Mouse (Mus musculus): ENCODE results near the gene 1700037C18Rik. TPM values are rescaled to one million over a fixed set of nuclear protein-coding genes. Genes with fewer than 3 reads are reported as not detected.

Gene 1700037C18Rik
- polyA plus RNA-seq, 1 experiment from 2014 or later, result 5.1 TPM

- H3K36me3 ChIP-seq (ENCODE audit: control insufficient read depth, insufficient read depth, low read length), result no peaks in the 10 kb centered on the region; the same call in 1 of the 2 replicates
- H3K4me1 ChIP-seq (ENCODE audit: control insufficient read depth, insufficient read depth, low read length), result no peaks in the 10 kb centered on the region
- no peak overlapping the region for H3K4me3 ChIP-seq (ENCODE audit: low read depth, low read length)
- WGBS, result 62% methylated on average over 3 of the region's 3 CpGs
- no peaks in the 10 kb centered on the region for H3K27me3 ChIP-seq (ENCODE audit: control insufficient read depth, insufficient read depth, low read length)
- no peak overlapping the region for H3K27ac ChIP-seq (replicated peaks; ENCODE audit: low read depth, low read length)
- no peaks in the 10 kb centered on the region for H3K9me3 ChIP-seq (ENCODE audit: control insufficient read depth, low read length)
- H3K9ac ChIP-seq (ENCODE audit: low read length), result no peak overlapping the region
- DNase-seq (ENCODE audit: low spot score) (no peak), ATAC-seq (ENCODE audit: insufficient number of reproducible peaks, low FRiP score, low TSS enrichment, low read depth) (no peak)
- no peak overlapping the region for H3K4me2 ChIP-seq (ENCODE audit: low read depth, severe bottlenecking)
Measured at GRCm38 (mm10) chr16:3893739-3894138, 14.8 kb downstream of the 1700037C18Rik start.

DNA sequence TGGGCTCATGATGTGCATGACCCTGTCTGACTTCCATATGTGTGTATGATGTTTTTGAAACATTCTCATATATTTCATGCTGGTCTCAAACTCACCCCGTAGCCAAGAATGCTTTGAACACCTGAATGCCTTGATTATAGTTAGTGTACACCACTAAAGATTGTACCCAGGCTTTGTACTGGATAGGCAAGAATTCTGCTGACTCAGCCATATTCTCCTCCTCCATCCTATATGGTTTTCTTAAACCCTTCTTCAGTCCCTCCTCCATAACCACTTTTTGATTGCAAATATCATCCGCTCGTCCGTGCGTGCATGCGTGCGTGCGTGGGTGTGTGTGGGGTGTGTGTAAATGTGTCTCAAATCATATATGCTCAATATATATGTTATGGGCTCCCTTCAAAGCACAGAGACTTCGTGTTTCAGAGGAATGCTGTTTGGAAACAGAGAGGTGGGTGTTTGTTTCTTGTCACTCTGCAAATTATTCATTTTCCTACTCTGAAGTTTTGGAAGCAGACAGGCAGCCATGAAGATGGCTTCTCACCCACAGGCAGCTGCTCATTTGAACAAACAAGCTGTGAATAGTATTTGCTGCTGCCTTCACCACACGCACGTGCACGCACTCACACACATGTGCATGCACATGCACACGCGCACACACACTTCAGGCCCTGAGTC lies 16.7 kb downstream of the 1700037C18Rik start:
- 94% methylated on average over 14 of the region's 14 CpGs for WGBS
- no peak for DNase-seq (ENCODE audit: low spot score)
- H3K9ac ChIP-seq (ENCODE audit: low read length), result no peak overlapping the region

GRCm38 (mm10) chr16:3885065-3885670 lies 23.3 kb downstream of the 1700037C18Rik start:
- no peaks in the 10 kb centered on the region for H3K9me3 ChIP-seq (ENCODE audit: control insufficient read depth, low read length)
- no peaks in the 10 kb centered on the region for H3K27me3 ChIP-seq (ENCODE audit: control insufficient read depth, insufficient read depth, low read length)
- no peaks in the 10 kb centered on the region for H3K36me3 ChIP-seq (ENCODE audit: control insufficient read depth, insufficient read depth, low read length)
- peak overlapping the region; percentile 52; the same call in 1 of the 2 replicates for H3K27ac ChIP-seq (replicated peaks; ENCODE audit: low read depth, low read length)
- DNase-seq (ENCODE audit: low spot score) (no peak), ATAC-seq (ENCODE audit: insufficient number of reproducible peaks, low FRiP score, low TSS enrichment, low read depth) (peak; percentile 10; the same call in 1 of the 2 replicates)
- H3K4me1 ChIP-seq (ENCODE audit: control insufficient read depth, insufficient read depth, low read length), result peaks cover 5% of the 10 kb centered on the region; the same call in 1 of the 2 replicates
- H3K4me3 ChIP-seq (ENCODE audit: low read depth, low read length), result peak overlapping the region; percentile 84
- WGBS, result 3% methylated on average over 10 of the region's 10 CpGs
- H3K9ac ChIP-seq (ENCODE audit: low read length), result peak overlapping the region; percentile 82
- H3K4me2 ChIP-seq (ENCODE audit: low read depth, severe bottlenecking), result peak overlapping the region; percentile 71

More for the DNA sequence above, 16.7 kb downstream of the 1700037C18Rik start:
- Histone ChIP-seq H3K27me3 (ENCODE audit: control insufficient read depth, insufficient read depth, low read length) (no peaks in the 10 kb centered on the region), H3K27ac (replicated peaks; ENCODE audit: low read depth, low read length) (no peak overlapping the region), H3K4me1 (ENCODE audit: control insufficient read depth, insufficient read depth, low read length) (no peaks in the 10 kb centered on the region), H3K4me3 (ENCODE audit: low read depth, low read length) (no peak overlapping the region), H3K36me3 (ENCODE audit: control insufficient read depth, insufficient read depth, low read length) (no peaks in the 10 kb centered on the region), H3K9me3 (ENCODE audit: control insufficient read depth, low read length) (no peaks in the 10 kb centered on the region), H3K4me2 (ENCODE audit: low read depth, severe bottlenecking) (no peak overlapping the region)
- no peak for ATAC-seq (ENCODE audit: insufficient number of reproducible peaks, low FRiP score, low TSS enrichment, low read depth)

- Histone ChIP-seq H3K4me2 (ENCODE audit: low read depth, severe bottlenecking) (peak within 1 kb of the TSS; percentile 71), H3K9me3 (ENCODE audit: control insufficient read depth, low read length) (no peaks in the 10 kb centered on the region), H3K9ac (ENCODE audit: low read length) (peak within 1 kb of the TSS; percentile 82), H3K36me3 (ENCODE audit: control insufficient read depth, insufficient read depth, low read length) (no peaks in the 10 kb centered on the region), H3K27ac (replicated peaks; ENCODE audit: low read depth, low read length) (peak within 1 kb of the TSS; percentile 64), H3K27me3 (ENCODE audit: control insufficient read depth, insufficient read depth, low read length) (no peaks in the 10 kb centered on the region), H3K4me1 (ENCODE audit: control insufficient read depth, insufficient read depth, low read length) (peaks cover 5% of the 10 kb centered on the region; the same call in 1 of the 2 replicates), H3K4me3 (ENCODE audit: low read depth, low read length) (peak within 1 kb of the TSS; percentile 84)
- peak; percentile 97 for ATAC-seq (ENCODE audit: insufficient number of reproducible peaks, low FRiP score, low TSS enrichment, low read depth)
- peak; percentile 94 for DNase-seq (ENCODE audit: low spot score)
- WGBS, result under 1% methylated on average over 80 of the region's 88 CpGs
Measured at GRCm38 (mm10) chr16:3884201-3885064, 24.1 kb downstream of the 1700037C18Rik start, which contains the start of the genes Zfp597 and Gm20695. Zfp597 (minus strand) TSS chr16:3884561. Gm20695 (plus strand) TSS chr16:3884648.

- Histone ChIP-seq H3K4me2 (ENCODE audit: low read depth, severe bottlenecking) (no peak overlapping the region), H3K4me3 (ENCODE audit: low read depth, low read length) (no peak overlapping the region), H3K4me1 (ENCODE audit: control insufficient read depth, insufficient read depth, low read length) (no peaks in the 10 kb centered on the region; the same call in 1 of the 2 replicates), H3K9ac (ENCODE audit: low read length) (no peak overlapping the region), H3K27ac (replicated peaks; ENCODE audit: low read depth, low read length) (no peak overlapping the region), H3K36me3 (ENCODE audit: control insufficient read depth, insufficient read depth, low read length) (no peaks in the 10 kb centered on the region), H3K9me3 (ENCODE audit: control insufficient read depth, low read length) (no peaks in the 10 kb centered on the region), H3K27me3 (ENCODE audit: control insufficient read depth, insufficient read depth, low read length) (no peaks in the 10 kb centered on the region)
- DNase-seq (ENCODE audit: low spot score) (no peak), ATAC-seq (ENCODE audit: insufficient number of reproducible peaks, low FRiP score, low TSS enrichment, low read depth) (no peak)
- WGBS, result 90% methylated on average over 4 of the region's 4 CpGs
Measured at GRCm38 (mm10) chr16:3876346-3876745, 32.1 kb downstream of the 1700037C18Rik start.

GRCm38 (mm10) chr16:3872216-3873047 lies 36.1 kb downstream of the 1700037C18Rik start, which contains the start of gene Naa60:
Naa60 (plus strand) TSS chr16:3872375.
- DNase-seq (ENCODE audit: low spot score) (peak; percentile 96), ATAC-seq (ENCODE audit: insufficient number of reproducible peaks, low FRiP score, low TSS enrichment, low read depth) (peak; percentile 98)
- Histone ChIP-seq H3K4me1 (ENCODE audit: control insufficient read depth, insufficient read depth, low read length) (no peaks in the 10 kb centered on the region; the same call in 1 of the 2 replicates), H3K9me3 (ENCODE audit: control insufficient read depth, low read length) (no peaks in the 10 kb centered on the region), H3K4me2 (ENCODE audit: low read depth, severe bottlenecking) (peak within 1 kb of the TSS; percentile 50), H3K36me3 (ENCODE audit: control insufficient read depth, insufficient read depth, low read length) (no peaks in the 10 kb centered on the region), H3K27me3 (ENCODE audit: control insufficient read depth, insufficient read depth, low read length) (no peaks in the 10 kb centered on the region), H3K9ac (ENCODE audit: low read length) (peak within 1 kb of the TSS; percentile 68), H3K27ac (replicated peaks; ENCODE audit: low read depth, low read length) (0 out of 2 replicates have a peak within 1 kb of the TSS, but pooled peaks have one; percentile 25), H3K4me3 (ENCODE audit: low read depth, low read length) (peak within 1 kb of the TSS; percentile 30)
- 7% methylated on average over 47 of the region's 47 CpGs for WGBS

DNA sequence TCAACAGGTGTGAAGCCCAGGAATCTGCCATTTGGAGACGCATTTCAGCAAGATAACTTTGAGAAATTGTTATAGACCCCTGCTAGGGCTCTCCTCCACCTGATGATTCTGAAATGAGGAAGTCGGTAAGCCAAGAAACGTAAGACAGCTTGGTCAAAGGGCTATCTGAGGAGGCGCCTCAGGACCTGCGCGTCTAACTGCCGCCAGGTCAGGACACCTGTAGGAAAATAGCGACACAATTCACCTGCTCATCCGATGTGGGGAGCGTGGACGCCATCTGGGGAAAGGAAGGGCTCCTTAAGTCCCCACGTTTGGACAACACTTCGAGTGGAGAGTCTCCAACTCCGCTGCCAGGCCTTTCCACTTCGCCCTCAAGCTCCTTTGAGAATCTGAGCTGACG lies 36.7 kb downstream of the 1700037C18Rik start:
- ATAC-seq (ENCODE audit: insufficient number of reproducible peaks, low FRiP score, low TSS enrichment, low read depth), result peak; percentile 9; the same call in 1 of the 2 replicates
- no peak for DNase-seq (ENCODE audit: low spot score)
- Histone ChIP-seq H3K4me2 (ENCODE audit: low read depth, severe bottlenecking) (peak overlapping the region; percentile 50), H3K4me3 (ENCODE audit: low read depth, low read length) (peak overlapping the region; percentile 30), H3K27me3 (ENCODE audit: control insufficient read depth, insufficient read depth, low read length) (no peaks in the 10 kb centered on the region), H3K27ac (replicated peaks; ENCODE audit: low read depth, low read length) (no peak overlapping the region), H3K9ac (ENCODE audit: low read length) (peak overlapping the region; percentile 43), H3K4me1 (ENCODE audit: control insufficient read depth, insufficient read depth, low read length) (no peaks in the 10 kb centered on the region; the same call in 1 of the 2 replicates), H3K9me3 (ENCODE audit: control insufficient read depth, low read length) (no peaks in the 10 kb centered on the region), H3K36me3 (ENCODE audit: control insufficient read depth, insufficient read depth, low read length) (no peaks in the 10 kb centered on the region)
- under 1% methylated on average over 16 of the region's 16 CpGs for WGBS

All from limb, embryonic 11.5 days (tissue).